Mouse (Mus musculus) cerebellum, adult 2 months (tissue): ENCODE data around the gene Ece1.

ENCODE experiments used
- CTCF ChIP-seq: fragments of 200-500 bp; IDR thresholded peaks from 2 replicates; pipeline ENCODE4 v1.5.1; 2011; ENCODE audit warnings: low read depth, mild to moderate bottlenecking, control low read depth, low read length, moderate library complexity, borderline replicate concordance; ENCODE audit not compliant: insufficient read depth
- POLR2A ChIP-seq: fragments of 200-500 bp; IDR thresholded peaks from 2 replicates; pipeline ENCODE4 v1.6.1; 2011; ENCODE audit warnings: low read length, control low read depth, borderline replicate concordance; ENCODE audit not compliant: insufficient read depth

- no peak for TF ChIP-seq POLR2A
- TF ChIP-seq CTCF, result no peak
These were observed 92.9 kb downstream of the Ece1 start for GRCm38 (mm10) chr4:137954926-137955396.
